Mouse (Mus musculus): ENCODE data around the gene Gm10037. TPM values are rescaled to one million over a fixed set of nuclear protein-coding genes. Genes with fewer than 3 reads are reported as not detected.

The Gm10037 gene
- polyA plus RNA-seq (2015; fragmentation: Nextera tagmentation; extraction: Ambion mirVana), result 4.5 and 4.9 TPM in 2 replicates

DNA sequence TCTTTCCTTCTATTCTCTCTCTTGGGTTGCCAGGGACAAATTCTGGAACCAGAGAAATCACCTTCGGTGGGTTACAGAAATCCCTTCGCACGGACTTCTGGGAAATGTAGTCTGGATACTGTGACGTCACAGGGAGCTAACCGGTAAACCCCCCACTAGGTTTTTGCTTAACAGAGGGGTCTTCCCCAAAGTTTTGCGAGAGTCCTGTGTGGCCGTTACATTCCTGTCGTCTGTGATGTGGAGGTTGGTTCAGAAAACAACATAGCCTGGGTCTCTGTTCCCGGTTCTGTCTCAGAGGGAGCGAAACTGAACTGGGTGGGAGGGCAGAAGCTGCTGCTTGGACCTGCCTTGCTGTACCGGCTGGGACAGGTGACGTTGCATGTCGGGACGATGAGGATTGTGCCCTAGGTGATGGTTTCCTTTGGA lies at the start of gene Gm10037:
TSS of gene Gm10037 (plus strand) at position 196 of the 426 bp plus-strand sequence.

DNA sequence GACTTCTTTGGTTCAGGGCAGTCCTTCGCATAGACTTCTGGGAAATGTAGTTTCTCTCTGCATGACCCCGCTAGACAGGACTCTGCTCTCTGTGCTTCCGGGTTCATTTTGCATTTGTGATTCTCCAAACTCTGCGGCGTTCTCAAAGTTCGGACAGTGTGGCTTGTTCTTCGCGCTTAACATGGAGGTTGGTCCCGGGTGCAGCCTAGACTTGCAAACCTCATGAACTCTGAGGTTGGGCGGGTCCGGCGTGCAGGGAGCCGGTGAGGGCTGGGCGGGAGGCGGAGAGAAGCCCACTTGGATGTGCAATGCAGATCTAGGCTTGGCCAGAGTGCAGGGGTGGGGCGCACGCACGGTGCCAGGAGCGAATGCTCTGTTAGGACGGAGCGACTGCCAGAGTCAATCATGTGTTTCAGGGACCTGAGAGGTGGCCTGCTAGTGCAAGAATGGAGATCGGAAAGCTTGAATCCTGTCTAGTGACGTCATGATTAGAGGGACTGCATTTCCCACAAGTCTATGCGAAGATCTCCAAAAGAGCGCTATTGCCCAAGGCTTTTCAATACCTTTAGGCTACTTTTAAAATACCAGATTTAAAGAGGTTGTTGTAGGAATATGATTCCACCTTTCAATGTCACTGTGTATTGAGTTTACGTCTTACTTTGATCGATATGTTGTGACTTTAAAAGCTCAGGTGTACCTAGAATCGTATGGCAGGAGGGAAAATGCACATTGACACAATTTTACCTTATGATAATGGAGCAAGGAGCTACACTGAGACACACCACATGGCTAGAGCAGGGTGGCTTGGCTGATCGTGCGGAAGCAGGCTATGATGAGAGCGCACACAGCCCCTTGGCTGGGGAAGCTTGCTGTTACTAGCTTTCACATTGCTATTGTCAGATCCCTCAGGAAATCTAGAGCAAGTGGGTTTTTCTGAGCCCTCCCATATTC lies 16.9 kb upstream of the Gm10037 start, which contains the start of gene Zfp273:
TSS of gene Zfp273 (plus strand) at position 31 of the 951 bp plus-strand sequence.

DNA sequence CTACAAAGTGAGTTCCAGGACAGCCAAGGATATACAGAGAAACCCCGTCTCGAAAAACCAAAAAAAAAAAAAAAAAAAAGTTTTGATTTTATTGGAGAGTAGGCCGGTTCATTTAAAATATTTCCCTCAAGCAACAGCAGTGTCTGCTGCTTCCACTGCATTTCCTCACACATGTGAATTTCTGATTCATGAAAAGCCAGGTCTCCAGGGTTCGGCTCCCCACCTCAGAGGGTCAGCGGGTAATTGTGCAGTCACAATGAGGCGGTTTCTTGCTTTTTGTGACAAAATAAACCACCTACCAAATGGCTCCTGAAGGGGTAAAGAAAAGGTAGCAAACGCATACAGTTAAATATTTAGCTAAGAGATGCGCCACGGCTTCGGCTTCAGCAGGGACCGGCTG lies 32.1 kb downstream of the Gm10037 start, which contains the start of gene BC048507:
TSS of gene BC048507 (plus strand) at position 301 of the 400 bp plus-strand sequence.

Other genes starting within 250 kb of the Gm10037 start
- gene Zfp729b, start 221.4 kb upstream of the Gm10037 start, polyA plus RNA-seq (2015; fragmentation: Nextera tagmentation; extraction: Ambion mirVana), result 3.1 and 3.9 TPM in 2 replicates
- 0.69 and 3.1 TPM in 2 replicates for gene Gm49345, start 193.3 kb upstream of the Gm10037 start, polyA plus RNA-seq (2015; fragmentation: Nextera tagmentation; extraction: Ambion mirVana)
- gene Zfp729a, start 193.3 kb upstream of the Gm10037 start, polyA plus RNA-seq (2015; fragmentation: Nextera tagmentation; extraction: Ambion mirVana), result 2.5 and 2.8 TPM in 2 replicates
- gene Zfp738, start 144.0 kb upstream of the Gm10037 start, polyA plus RNA-seq (2015; fragmentation: Nextera tagmentation; extraction: Ambion mirVana), result 8.7 and 12.2 TPM in 2 replicates
- 5.2 and 5.8 TPM in 2 replicates for gene Zfp65, start 101.9 kb upstream of the Gm10037 start, polyA plus RNA-seq (2015; fragmentation: Nextera tagmentation; extraction: Ambion mirVana)
- gene Zfp85, start 75.9 kb upstream of the Gm10037 start, polyA plus RNA-seq (2015; fragmentation: Nextera tagmentation; extraction: Ambion mirVana), result 5.1 TPM in 2 replicates
- gene Zfp493, start 51.4 kb upstream of the Gm10037 start, polyA plus RNA-seq (2015; fragmentation: Nextera tagmentation; extraction: Ambion mirVana), result 1.7 and 2.0 TPM in 2 replicates
- 9.7 and 10.6 TPM in 2 replicates for gene Zfp273, start 17.4 kb upstream of the Gm10037 start, polyA plus RNA-seq (2015; fragmentation: Nextera tagmentation; extraction: Ambion mirVana)
- not detected in 2 replicates for gene BC048507, start 32.2 kb downstream of the Gm10037 start, polyA plus RNA-seq (2015; fragmentation: Nextera tagmentation; extraction: Ambion mirVana)